Mouse (Mus musculus): Measurements from ENCODE around the gene Abraxas1.

The Abraxas1 gene

DNA sequence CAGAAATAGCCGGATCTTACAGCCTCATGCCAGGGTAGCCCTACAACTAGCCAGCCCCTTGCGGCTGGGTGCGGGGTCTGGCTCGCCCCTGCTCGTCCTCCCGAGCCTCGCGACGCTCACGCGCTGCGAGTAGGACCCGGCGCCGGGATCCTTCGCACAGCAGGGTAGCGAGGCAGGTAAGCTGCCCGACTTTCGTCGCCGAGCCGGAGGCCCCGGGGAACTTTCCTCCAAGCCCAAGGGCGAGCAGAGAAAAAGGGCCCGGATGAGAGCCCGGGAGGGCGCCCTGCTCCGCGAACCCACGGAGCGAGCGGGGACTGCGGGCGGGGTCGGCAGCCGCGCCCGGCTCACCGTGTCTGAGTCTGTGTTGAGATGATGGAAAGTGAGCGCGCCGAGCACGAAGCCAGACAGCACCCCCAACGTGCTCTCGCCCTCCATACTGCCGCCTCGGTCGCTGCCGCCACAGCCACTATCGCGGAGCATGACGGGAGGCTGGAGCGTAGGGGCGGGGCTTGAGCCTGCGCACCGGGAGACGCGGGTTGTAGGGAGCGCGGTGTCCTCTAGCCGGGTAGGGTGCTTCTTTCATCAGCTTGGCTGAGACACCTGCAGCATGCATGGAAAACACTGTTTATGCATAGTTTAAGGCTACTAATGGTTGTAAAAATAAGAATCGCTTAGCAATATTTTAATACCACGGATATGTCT lies at the start of gene Abraxas1:
Gene Abraxas1, minus strand, starts transcription at position 483 of the 702 bp plus-strand sequence.
- in situ Hi-C loops (cut with MboI, MseI), result no loop called here

- in situ Hi-C loops (cut with MboI, MseI), result no loop called here
Observed at GRCm38 (mm10) chr5:100869197-100869895, 48.6 kb upstream of the Abraxas1 start.

DNA sequence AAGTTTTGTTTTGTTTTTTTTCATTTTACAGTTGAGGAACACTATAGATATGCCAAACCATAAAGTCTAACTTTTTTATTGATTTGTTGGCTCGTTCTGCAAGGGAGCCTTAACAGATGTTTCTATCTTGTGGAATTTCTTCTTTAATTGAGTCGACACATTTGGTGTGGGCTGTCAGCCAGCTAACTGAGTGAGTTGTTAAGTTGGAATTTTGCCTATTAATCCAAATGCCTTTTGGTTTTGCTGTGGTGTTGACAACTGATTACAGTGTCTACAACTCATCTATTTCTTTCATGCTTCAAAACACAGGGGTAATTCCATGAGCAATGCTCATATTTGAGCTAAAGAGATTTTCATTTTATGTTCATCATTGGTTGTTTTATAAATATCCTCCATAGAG lies 45.4 kb upstream of the Abraxas1 start:
- in situ Hi-C loops (cut with MboI, MseI), result no loop called here

DNA sequence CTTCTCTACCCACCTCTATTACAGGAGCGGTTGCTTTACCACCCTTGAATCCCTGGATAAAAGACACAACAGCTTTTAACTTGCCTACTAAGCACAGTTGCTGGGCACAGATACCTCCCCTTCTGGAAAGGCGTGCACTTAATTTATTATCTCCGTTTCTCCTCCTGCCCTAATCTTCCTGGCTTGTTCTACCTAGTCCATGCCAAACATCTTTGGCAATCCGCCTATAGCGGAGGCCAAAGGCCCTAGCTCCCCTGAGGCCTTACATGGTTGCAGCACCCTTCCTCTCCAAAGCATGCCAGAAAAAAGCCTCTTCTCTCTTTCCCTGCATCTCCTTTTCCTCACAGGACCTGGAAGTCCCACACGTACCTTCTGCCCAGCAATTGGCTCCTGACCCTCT lies 43.7 kb upstream of the Abraxas1 start:
- in situ Hi-C loops (cut with MboI, MseI), result no loop called here

DNA sequence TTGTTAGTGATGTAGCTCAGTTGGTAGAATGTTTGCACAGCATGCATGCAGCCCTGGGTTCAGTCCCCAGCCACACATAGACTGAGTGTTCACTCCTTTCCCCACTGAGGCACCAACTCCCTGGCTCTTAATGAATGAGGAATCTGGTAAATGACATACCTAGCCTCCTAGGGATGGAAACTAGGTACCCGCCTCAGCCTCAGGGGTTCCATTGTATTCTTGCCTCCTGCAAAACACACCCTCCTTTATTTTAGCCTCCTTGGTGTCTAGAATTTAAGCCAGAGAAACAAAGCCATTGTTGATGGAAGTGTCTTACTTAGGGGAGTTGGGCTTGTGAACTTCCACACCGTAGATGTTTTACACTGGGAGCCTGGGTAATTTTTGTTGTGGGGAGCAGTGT lies 42.3 kb upstream of the Abraxas1 start:
- in situ Hi-C loops (cut with MboI, MseI), result no loop called here

DNA sequence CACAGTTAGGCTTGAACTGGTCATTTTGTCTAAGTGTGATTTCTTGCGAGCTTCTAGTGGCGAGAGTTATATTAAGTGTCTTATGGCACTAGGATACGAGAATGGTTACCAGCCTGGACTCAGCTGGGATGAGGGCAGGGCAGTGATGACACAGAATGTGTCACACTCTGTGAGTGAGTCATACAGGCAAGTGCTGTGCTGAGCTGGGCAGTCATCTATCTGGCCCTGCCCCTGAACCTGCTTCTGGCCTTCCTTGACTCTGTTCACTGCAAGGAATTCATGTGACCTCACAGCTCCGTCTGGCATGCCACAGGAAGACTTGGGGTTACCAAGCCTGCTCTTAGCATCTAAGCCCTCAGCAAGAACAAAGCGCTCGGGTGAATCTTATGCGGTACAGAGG lies 41.0 kb upstream of the Abraxas1 start:
- in situ Hi-C loops (cut with MboI, MseI), result no loop called here

- in situ Hi-C loops (cut with MboI, MseI), result no loop called here
Observed at GRCm38 (mm10) chr5:100861140-100861539, 40.4 kb upstream of the Abraxas1 start.

- in situ Hi-C loops (cut with MboI, MseI), result no loop called here
Observed at GRCm38 (mm10) chr5:100860417-100861053, 39.8 kb upstream of the Abraxas1 start.

DNA sequence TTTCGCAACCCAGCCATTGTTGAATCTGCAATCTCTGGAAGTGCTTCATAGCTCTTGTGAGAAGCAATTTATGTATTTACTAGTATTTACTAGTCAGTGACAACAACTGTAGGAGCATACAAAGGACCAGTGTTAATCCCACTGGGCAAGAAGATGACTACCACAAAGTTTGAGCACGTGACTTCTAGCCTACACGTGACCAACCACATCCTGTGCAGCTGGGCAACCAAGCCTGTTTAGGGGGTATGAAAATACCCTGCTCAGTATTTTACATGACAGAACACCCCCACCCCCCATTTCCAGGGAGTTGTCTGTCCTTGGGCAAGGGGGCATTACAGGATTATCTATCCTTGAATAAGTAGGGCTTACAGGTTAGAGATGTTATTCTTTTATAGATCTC lies 35.8 kb upstream of the Abraxas1 start:
- in situ Hi-C loops (cut with MboI, MseI), result loop anchor here (10.0 kb wide), 1 partner anchor 48 kb away; no protein-coding TSS in a partner anchor

DNA sequence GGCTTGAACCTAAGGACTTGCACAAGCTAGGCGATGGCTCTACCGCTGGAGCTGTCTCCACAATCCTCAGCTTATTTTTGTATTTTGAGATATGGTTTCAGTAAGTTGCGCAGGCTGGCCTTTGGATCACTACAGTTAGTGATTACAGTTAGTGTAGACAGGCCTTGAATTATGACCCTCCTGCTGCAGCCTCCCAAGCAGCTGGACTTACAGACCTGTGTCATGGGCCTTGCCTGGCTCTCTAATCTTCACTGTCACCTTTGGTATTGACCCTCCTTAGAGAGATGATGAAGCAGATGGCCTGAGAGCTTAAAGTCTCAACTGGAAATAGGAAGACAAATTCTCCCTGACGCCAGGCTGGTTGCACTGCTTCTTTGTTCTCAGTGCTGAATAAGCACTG lies 33.2 kb upstream of the Abraxas1 start:
- in situ Hi-C loops (cut with MboI, MseI), result loop anchor here (10.0 kb wide), 1 partner anchor 51 kb away; no protein-coding TSS in a partner anchor

DNA sequence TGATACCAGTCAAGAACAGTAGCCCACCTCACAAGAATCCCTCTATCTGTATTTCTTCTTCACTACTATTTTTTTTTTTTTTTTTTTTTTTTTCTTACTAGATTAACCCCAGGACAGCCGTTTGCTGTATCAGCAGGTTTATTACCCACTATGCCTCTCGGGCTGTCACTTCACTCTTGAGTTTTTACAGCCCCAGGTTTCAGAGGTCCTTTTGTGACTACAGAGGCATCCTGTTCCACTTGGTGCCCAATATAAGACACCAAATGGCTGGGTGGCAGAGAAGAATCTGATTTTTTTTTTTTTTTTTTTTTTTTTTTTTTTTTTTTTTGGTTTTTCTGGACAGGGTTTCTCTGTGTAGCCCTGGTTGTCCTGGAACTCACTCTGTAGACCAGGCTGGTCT lies 26.4 kb upstream of the Abraxas1 start:
- in situ Hi-C loops (cut with MboI, MseI), result no loop called here

- in situ Hi-C loops (cut with MboI, MseI), result no loop called here
Observed at GRCm38 (mm10) chr5:100846599-100846920, 25.8 kb upstream of the Abraxas1 start.

DNA sequence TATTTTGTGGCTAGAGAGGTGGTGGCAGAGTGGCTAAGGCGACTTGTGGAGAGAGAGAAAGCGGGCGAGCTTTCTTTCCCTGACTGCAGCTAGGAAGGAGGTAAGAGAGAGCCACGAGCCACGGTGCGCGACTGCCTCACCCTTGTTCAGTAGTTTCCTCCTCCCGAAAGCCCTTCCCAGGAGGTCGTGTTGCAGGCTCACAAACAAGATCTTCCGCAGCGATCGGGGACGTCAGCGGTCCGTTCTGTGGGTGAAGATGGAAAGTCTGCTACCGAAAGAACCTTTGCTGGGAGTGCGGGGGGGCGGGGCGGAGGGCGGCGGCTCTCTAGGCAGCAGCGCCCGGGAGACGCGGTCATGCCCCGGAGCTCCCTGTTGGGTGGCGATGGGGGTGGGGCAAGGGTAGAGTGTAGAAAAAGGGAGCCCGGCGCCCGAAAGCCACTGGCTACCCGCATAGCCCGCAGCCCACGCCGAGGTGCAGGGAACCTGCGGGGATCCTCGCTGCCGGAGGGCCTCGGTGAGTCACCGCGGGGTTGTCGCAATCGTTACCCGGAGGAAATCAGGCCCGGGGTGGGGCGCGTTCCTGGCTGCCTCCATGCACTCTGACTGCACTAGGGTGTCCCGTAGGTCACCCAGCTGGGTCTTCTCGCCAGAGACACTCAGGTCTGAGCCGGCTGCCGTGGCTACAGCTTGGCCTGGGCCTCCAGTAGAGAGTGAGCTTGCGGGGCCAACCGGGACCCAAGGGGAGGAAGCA lies 25.3 kb upstream of the Abraxas1 start:
- in situ Hi-C loops (cut with MboI, MseI), result no loop called here

DNA sequence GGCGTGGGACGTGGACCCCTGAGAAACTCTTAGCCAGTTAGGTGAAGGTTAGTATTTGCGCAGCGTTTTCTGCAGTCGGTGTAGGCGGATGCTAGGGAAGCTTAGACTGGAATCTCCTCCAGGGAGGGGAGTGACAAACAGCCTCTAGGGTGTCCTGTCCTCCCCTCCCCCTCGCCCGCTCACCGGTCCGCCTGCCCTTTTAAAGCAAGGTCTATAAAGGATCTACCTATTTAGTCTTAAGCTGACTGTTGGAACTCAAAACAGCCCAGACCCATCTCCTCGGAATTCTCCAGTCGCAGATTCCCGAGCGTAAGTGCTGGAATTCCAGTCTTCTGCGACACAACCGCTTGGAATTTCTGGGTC lies 24.7 kb upstream of the Abraxas1 start, which contains the start of gene Gpat3:
Gene Gpat3, plus strand, starts transcription at position 229 of the 363 bp plus-strand sequence.
- in situ Hi-C loops (cut with MboI, MseI), result no loop called here

- in situ Hi-C loops (cut with MboI, MseI), result no loop called here
Observed at GRCm38 (mm10) chr5:100844485-100844884, 23.7 kb upstream of the Abraxas1 start.

GRCm38 (mm10) chr5:100837907-100838306 lies 17.1 kb upstream of the Abraxas1 start:
- in situ Hi-C loops (cut with MboI, MseI), result no loop called here

- in situ Hi-C loops (cut with MboI, MseI), result no loop called here
Observed at GRCm38 (mm10) chr5:100835862-100836538, 15.2 kb upstream of the Abraxas1 start.

DNA sequence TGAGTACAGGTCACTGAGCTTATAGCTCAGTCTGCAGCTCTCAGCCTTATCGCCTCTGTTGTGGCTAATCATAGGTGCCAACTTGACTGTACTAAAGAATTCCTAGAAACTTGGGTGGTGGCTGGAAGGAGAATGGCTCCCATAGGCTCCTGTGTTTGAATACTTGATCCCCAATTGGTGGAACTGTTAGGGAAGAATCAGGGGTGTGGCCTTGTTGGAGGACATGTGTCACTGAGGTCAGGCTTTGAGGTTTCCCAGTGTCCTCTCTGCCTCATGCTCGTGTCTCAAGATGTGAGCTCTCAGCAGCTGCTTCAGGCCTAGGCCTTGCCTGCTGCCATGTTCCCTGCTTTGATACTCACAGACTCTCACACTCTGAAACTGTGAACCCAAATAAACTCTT lies 13.1 kb upstream of the Abraxas1 start:
- in situ Hi-C loops (cut with MboI, MseI), result no loop called here

- in situ Hi-C loops (cut with MboI, MseI), result no loop called here
Observed at GRCm38 (mm10) chr5:100832680-100833079, 11.9 kb upstream of the Abraxas1 start.

GRCm38 (mm10) chr5:100828701-100829100 lies 7.9 kb upstream of the Abraxas1 start:
- in situ Hi-C loops (cut with MboI, MseI), result loop anchor here (5.0 kb wide), 1 partner anchor 84 kb away; no protein-coding TSS in a partner anchor

- in situ Hi-C loops (cut with MboI, MseI), result loop anchor here (5.0 kb wide), 1 partner anchor 86 kb away; no protein-coding TSS in a partner anchor
Observed at GRCm38 (mm10) chr5:100826531-100826930, 5.8 kb upstream of the Abraxas1 start.
